Mouse (Mus musculus) frontal cortex, postnatal 36 days (tissue): ENCODE results near the gene Adgrb2.

Experiments
- DNase-seq, 2 experiments: peaks; one replicate each; pipeline ENCODE4 v3.0.0; 2022; ENCODE audit warnings: low spot score in 2 of 2

The Adgrb2 gene

DNA sequence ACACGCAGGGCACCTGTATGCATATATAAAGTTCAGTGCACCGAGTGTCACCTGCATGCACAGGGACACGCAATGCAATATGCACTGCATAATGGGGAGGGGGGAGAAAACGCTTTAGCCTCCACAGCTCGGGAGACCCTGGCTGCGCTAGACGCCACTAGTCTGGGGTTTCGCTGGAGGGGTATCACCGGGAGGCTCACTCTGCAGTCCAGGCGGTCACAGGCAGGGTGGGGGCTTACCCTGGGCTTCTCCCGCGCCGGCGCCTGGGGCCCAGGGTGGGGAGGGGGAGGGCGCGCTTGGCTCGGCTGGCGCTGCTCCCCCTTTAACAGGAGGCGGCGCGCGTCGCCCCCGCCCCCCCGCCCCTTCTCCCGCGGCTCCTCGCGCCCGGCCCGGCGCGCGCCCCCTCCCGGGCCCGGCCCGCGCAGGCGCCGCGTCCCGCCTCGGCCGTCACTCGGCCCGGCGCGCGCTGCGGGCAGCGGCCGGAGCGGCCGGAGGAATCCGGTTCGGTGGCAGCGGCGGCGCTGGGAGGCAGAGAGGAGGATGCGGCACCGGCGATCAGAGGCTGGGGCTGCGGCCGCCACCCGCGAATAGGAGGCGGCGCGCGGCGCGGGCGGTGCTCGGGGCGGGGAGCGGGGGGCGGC, at the start of gene Adgrb2:
TSS of gene Adgrb2 (plus strand) at position 450 of the 641 bp plus-strand sequence.
- DNase-seq = no peak

DNA sequence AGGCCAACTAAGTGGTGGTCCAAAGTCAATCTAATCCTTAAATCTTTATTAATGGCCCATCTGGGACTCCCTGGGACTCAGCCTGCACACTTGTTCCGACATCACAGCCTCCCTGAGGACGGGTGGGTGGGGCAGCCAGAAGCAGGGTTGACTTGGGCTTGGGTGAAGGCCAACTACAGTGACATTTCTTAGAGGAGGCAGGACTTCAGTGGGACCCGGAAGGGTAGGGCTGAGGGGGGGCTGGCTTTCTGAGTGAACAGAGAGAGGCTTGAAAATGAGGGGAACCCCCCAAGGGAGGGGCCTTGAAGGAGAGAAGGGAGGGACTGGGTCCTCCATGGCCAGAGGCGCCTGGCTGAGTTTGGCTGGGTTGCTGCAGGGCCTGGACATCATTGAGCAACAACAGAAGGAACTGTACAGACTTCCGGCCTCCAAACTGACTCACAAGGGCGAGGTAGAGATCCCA, 33.3 kb upstream of the Adgrb2 start:
- DNase-seq = no peak

- no peak for DNase-seq
Observed at GRCm38 (mm10) chr4:129952241-129952810, 32.3 kb upstream of the Adgrb2 start.

DNA sequence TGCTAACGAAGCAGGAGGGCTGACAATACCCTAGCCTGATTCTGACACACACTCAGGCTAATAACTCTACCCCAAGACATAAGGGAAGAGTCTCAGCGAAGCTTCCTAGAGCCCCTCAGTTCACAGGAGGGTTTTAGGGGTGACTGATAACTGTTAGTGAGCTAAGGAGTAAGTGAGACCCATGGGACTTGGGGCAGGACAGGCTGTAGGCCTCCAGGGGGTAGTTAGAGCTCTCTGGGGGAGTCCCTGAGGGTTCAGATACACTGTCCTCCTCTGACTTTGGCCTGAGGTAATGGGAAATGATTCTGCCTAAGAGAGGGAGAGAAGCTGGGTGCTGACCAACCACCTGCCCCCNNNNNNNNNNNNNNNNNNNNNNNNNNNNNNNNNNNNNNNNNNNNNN, 30.1 kb upstream of the Adgrb2 start:
- no peak for DNase-seq

GRCm38 (mm10) chr4:129960180-129960944, 24.3 kb upstream of the Adgrb2 start:
- peak; percentile 83 to 92 for DNase-seq

DNA sequence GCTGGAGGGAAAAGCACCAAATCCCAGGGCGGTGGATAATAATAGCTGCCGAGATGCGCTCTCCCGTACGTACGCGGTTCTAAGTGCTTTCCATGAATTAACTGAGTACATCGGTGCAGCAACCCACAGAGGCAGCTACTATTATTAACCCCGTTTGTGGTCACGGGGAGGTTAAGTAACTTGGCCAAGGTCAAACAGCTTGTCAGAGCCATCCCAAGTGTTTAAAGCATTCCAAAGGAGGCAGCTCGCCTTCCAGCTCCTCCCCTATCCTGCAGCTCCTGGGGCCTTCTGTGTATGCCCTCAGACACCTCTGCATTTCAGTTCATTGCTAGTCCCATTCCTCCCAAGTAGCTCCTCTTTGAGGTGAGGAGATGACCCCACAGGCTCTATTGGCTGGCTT, 19.4 kb upstream of the Adgrb2 start:
- DNase-seq = no peak

DNA sequence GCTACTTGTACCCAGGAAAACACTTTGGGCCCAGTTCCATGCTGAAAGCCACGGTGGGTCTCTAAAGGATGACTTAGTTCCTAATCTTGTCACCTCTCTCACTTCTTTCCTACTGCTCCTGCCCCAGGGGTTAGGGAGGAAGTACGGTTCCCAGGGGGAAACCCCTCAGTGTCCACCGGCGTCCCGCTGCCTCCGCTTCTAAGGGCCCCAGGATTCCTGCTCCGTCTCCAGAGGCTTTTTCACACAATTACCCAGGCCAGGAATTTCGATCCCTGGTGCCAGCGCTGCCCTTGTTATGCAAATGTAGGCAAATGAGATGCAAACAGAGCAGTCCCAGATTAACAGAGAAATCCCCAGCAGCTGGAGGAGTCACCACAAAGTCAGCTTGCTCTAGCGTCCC, 18.5 kb upstream of the Adgrb2 start:
- DNase-seq = peak in 1 of 2 experiments; percentile 61

DNA sequence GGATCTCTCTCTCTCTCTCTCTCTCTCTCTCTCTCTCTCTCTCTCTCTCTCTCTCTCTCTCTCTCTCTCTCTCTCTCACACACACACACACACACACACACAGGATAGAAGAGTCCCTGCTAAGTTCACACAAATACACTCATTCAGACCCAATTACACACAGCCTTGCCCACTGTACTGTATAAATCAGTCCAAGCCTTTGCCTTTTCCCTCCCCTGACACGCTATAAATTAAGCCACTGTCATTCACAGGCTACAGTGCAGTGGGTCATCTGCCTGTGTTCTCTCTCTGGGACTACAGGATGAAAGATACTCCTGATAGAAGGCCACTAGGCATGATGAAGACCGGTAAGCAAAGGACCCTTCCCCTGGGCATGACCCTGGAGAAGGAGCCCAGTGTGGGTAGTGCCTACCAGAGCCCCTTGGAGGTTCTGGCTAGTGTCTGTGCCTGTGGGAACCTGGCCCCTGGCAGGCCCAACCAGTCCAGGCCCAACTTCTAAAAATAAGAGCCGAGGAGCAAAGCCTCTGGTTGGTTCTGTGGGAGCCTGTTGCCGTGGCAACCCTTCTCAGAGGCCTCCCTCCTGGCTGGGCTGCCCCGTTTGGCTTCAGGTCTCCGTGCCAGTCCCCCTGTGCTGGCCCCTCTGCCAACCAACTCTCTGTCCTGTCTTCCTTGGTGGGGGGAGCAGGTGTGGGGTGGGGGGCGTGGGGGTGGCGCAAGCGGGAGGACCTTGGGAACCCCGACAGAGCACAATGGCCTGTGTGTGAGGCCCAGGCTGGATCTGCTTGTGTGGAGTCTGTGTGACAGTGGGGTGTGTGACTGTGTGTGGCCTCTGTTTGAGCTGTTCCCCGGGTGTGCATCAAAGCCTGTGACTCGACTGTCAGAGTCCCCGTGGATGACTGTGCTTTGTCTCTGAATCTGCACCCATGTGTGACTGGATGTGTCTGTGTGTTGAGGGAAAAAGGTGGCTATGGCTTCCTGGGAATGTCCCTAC, 17.4 kb upstream of the Adgrb2 start:
- peak; percentile 58 to 78 for DNase-seq

DNA sequence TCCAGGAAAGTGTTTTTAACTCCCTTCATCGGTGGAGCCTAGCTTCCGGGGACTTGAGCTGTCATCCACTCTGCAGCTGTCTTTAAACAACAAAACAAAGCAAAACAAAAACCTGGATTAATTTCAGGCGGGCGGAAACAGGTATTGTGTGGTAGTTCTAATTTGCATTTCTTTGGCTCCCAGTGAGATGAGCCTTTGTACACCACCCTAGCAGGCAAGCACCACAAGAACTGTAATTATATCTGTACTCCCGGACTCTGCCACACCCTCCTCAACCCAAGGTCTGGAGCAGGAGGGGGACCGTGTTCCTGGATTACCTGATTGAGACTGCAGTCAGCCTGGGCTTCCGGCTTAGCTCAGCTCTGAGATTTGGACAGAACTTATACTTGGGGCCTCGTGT, 14.5 kb upstream of the Adgrb2 start:
- DNase-seq = no peak

DNA sequence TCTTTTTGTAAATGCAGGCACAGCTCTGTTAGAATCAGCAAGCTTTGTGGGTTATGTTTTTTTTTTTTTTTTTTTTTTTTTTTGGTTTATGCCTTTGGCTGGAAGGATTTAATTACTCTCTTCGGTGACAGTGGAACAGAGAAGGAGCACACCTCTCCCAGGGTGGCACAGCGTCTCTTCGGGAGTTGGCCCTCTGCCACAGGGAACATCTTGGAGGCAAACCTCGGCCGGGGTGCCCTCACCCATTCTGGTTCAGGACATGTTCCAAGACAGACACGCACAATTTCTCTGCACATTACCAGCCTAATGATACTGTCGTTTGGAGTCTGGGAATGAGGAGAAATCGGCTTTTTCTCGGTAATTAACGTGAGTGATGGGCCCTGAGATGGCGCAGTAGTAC, 13.8 kb upstream of the Adgrb2 start:
- DNase-seq = no peak

DNA sequence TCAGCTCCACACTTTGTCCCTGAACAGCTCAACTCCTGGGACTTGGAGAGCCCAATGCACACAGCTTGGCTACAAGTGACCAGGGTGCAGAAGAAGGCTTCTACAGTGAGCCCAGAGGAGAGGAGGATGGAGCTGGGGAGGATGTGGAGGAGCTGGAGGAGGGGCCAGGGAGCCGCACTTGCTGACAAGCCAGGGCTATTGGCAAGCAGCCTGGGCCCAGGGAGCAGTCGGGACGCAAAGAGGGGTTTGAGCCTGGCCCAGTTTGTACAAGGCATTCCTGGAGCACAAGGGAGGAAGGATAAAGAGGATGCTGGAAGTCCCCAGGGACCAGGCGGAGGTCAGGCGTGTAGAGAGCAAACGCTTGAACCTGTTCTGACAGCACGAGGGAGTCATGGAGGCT, 12.7 kb upstream of the Adgrb2 start:
- DNase-seq = no peak

GRCm38 (mm10) chr4:129974285-129974684, 10.4 kb upstream of the Adgrb2 start:
- DNase-seq = no peak

DNA sequence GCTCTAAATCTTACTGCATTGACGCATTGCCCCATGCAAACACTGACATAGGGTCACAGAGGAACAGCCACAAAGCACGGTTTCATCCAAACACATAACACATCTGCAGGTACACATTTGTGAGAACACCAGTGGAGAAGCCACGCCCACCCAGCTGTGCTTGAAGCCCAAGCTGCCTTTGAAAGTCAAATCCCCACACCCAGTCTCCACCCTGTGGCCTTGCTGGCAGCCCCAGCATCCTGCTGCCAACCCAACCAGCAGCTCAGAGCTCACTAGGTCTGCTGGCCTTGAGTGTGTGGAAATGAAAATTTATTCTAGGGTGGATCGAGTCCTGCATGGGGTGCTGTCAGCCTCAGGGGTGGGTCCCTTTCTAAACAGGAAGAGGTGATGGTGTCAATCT, 7.4 kb upstream of the Adgrb2 start:
- DNase-seq = no peak

DNA sequence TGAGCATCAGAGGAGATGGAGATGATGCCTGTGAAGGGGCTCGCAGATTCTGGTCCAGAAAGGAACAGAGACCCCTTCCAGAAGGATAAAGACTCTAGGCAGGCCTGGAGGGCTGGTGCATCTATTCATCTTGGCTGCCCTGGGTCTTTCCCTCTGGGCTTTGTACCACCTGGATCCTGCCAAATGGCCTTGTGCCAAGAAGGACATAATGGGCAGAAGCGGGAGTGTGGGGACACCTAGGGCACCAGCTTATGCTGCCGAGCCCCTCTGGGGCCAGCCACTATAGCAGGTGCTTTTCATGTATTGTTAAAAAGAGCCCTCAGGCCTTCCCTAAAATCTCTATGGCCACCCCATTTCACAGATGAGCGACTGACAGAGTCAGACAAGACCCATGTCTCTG, 6.4 kb upstream of the Adgrb2 start:
- DNase-seq = no peak

GRCm38 (mm10) chr4:129978930-129979329, 5.7 kb upstream of the Adgrb2 start:
- DNase-seq = no peak

- no peak for DNase-seq
Observed at GRCm38 (mm10) chr4:129981657-129982056, 3.0 kb upstream of the Adgrb2 start.

- no peak for DNase-seq
Observed at GRCm38 (mm10) chr4:129983046-129983445, 1.6 kb upstream of the Adgrb2 start.

DNA sequence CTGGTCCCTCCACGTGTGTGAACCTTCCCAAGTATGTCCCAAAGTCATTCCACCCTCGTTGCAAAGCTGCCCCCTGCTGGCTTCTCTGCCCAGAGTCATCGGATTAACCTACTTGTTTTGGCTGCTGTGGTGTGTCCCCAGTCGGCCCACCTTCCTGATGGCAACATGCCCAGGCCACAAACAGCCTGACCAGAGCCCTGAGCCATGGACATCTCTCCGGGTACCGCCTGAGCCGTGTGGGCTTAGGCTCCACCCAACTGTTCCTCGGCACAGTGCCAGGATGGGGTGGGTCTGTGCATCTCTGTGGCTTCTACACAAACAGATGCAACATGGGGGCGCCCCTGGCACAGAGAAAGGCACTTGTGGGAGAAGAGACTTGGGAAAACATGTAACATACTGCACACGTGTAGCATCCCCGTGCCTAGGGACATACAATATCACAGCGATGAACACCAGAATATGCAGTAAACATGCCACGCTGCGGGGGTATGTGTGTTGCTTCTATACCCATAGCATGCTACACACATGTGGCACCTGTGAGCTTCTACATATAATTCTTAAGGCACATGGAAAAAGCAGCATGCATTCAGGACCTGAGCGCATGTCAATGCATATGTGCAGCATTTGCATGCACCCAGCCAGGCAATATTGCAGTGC, 778 bp upstream of the Adgrb2 start:
- peak; percentile 88 to 90 for DNase-seq

DNA sequence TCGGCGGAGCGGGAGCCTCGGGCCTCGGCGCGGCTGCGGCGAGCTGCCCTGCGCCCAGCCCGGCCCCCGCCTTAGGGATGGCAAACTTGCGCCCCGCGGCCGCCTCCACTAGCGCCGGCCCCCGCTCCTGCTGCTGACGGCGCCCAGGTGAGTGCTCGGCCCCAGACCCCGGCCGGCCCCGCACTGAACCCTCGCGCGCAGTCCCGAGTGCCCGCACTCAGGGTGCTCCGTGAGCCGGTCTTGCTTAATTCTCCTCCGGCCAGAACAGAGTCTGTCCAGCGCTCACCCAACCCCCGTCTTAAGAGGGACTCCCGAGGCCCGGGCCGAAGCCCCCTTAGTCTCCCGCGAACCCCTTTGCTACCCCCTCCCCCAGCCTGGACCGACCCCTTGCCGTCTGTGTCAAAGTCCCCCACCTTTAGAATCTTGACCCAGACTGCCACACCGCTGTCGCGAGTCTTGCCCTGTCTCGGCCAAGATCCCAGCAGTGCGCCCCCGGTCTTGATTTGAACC, 546 bp downstream of the Adgrb2 start:
- DNase-seq = no peak

- peak; percentile 81 to 82 for DNase-seq
Observed at GRCm38 (mm10) chr4:129985671-129986441, 1.2 kb downstream of the Adgrb2 start.
